Mouse (Mus musculus) adrenal gland, postnatal 10 days (tissue): Measurements from ENCODE around the gene Cmklr1. TPM values are rescaled to one million over a fixed set of nuclear protein-coding genes. Genes with fewer than 3 reads are reported as not detected.
"Not testable (repeated sequence)": the region's sequence is repeated elsewhere in the genome, so short reads cannot be mapped to it uniquely, and the experiment has no call there.

Experiments
- DNase-seq: peaks from one replicate; pipeline ENCODE4 v3.0.0; 2021; ENCODE audit warnings: mixed read lengths
- total RNA-seq, 2 experiments: library from RNA; stranded (reverse); gene quantifications; 2 replicates each; pipeline ENCODE4 v1.2.3; 2021

Gene Cmklr1
- total RNA-seq, 2 experiments from 2014 or later = 9.7 to 11.7 TPM

DNA sequence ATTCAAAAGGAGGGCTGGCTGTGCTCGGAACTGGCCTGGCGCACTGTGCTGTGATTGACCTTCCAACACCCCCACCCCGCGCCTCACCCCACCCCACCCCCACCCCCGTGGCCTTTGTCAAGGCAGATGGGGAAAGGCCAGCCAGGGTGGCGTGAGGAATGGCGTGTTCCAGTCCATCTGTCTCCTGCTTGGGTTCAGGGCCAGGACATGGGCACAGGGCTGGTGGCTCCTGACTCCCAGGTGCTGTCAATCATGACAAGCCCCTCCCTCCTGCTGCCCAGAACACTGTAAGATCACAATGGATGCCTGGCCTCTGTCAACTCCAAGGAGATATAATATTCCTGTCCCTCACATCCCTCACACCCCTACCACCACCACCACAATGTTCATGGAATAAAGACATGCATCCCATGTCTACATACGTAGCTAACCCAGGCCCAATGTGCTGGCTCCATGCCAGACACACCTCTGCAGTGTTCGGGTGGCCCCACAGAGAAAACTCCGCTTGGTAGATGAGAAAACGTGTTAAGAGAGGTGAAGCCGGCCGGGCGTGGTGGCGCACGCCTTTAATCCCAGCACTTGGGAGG lies 30.0 kb downstream of the Cmklr1 start:
- DNase-seq = no peak

DNA sequence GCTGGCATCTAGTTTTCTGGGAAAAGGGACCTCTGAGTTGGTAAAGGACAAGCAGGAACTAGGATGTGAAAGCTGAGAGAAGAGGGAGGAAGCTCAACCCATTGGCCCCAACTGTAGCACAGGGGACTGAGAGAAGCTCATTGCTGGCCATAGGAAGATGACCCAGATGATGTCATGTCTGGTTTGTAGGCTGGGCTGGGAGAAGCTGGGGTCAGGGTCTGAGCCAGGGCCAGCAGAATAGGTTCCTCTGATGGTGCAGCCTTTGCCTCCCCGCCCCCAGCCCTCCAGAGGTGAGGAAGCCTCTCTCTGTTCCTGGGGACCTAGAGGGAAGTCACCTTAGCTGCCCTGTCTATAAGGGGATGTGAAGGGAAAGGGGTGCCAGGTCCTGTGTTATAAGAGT lies 31.1 kb downstream of the Cmklr1 start:
- DNase-seq = no peak

DNA sequence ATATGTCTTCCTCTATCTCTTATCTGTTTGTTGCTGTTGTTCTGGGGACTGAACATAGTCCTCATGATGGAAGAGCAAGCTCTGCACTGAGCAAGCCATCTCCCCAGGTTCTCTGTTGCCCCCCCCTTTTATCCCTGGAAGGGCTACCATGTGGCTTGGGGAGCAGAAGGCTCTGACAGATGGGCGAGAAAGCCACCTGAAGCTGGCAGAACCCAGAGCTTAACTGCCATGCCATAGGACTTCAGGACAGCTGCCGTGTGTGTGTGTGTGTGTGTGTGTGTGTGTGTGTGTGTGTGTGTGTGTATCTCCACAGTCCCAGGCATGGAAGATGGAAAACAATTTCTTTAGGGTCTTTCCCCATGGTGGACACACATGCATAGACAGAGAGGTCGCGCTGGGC lies 31.5 kb downstream of the Cmklr1 start:
- DNase-seq = no peak

DNA sequence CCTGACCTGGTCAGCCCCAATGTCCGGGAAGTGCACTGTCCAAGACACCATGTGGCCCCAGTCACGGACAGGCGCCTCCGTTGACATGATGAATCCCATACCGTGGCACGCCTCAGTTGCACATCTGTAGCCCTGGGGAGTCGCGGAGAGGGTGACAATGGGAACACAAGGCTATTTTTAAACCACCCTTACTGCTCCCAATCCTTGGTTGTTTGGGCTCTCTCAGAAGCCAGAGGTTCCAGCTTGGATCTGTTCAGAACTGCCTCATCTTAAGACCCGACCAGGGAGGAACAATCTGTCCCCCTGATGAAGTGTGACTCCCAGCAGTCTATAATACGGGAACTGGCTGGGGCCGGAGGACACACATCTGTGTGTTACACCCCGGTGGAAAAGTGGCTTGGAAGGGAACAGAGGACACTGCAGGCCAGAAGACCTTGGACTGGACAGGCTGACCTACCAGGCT lies 38.4 kb downstream of the Cmklr1 start:
- DNase-seq = no peak

DNA sequence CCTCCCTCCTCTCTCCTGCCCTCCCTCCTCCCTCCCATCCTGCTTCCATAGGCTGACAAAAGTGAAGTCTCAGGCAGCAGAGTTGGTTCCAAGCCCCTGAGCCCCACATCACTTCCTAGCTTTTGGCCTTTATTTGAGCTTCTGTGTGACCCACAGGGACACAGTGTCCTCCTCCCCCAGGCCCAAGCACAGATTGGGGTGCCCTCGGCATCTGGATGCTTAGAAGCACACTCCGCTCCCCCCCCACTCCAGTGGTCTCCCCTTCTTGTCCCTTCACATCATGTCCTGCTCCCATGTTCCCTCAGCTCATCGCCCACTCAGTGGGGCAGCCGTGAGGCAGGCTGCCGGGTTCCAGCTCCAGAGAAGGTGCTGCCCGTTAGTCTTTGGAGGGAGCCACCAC lies 39.1 kb downstream of the Cmklr1 start:
- DNase-seq = no peak

DNA sequence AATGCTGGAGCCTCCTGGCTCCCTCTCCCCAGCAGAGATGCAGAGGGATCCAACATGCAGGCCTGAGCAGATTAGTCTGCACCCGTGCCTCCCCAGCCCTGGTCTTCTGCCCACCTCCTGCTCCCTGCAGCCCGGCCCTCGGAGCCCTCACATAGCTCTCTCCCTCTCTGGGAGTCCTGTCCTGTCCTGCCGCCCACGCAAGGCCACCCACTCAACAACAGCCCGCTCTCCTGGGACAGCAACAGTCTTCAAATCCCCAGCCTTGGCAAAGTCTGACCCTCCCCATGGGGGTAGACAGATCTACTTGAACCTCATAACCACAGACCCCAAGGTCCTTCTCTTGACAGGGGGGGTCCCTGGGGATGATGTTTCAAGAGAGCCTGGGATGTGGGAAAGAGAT lies 39.7 kb downstream of the Cmklr1 start:
- DNase-seq = no peak

DNA sequence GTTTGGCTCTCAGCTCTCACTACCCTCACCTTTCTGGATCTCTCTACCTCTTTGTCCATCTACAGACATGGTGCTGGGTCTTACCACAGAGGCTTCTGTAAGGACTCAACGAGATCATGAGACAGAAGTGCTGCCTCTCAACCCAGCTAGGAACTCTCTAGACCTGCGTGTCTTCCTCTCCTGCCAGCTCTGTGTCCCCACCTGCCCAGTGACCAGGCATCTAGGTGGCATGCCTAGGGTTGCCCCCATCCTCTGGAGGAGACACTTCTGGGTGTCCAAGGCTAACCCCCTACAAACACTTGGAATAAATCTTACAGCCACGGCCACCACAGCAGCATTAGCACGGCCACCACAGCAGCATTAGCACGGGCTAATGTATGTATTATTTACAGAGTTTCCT lies 40.3 kb downstream of the Cmklr1 start:
- DNase-seq = no peak

DNA sequence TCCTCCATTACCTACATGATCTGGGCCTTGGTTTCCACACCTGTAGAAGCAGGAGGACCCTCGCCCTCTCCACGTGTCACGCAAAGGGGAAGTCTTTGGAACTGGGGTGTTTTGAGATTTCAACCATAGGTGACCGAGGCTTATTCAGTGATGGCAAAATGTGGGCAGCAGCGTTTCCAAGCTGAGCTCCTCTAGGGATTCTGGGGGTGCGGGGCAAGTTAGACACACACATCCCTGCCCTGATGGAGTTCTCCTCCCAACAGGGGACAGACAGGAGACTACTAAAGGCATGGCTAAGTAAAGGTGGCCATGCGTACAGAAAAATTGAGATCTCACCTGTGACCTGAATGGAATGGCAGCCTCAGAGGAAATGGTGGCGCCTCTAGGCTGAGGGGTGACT lies 41.7 kb downstream of the Cmklr1 start:
- no peak for DNase-seq

DNA sequence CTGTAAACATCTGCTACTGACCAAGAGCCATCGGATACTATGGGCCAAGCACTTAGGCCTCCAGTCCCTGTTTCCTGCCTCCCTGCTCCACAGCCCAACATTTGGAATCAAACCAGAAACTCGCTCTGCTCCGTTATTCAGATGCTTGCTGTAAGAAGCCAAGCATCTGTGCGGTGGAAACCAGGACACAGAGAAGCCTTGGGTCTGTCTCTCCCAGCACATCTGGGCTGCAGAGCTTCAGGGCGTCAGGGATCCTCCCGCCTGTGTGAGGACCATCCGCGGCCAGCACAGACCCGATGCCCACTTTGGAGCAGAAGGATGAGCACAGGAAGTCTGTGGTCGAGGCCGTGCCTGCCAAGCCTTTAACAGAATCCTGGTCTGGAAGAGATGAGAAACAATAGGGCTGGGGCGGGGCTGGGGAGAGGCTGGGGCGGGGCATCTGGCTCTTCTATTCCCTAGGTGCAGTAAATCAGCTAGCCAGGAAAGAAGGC lies 42.2 kb downstream of the Cmklr1 start:
- peak; percentile 24 for DNase-seq

DNA sequence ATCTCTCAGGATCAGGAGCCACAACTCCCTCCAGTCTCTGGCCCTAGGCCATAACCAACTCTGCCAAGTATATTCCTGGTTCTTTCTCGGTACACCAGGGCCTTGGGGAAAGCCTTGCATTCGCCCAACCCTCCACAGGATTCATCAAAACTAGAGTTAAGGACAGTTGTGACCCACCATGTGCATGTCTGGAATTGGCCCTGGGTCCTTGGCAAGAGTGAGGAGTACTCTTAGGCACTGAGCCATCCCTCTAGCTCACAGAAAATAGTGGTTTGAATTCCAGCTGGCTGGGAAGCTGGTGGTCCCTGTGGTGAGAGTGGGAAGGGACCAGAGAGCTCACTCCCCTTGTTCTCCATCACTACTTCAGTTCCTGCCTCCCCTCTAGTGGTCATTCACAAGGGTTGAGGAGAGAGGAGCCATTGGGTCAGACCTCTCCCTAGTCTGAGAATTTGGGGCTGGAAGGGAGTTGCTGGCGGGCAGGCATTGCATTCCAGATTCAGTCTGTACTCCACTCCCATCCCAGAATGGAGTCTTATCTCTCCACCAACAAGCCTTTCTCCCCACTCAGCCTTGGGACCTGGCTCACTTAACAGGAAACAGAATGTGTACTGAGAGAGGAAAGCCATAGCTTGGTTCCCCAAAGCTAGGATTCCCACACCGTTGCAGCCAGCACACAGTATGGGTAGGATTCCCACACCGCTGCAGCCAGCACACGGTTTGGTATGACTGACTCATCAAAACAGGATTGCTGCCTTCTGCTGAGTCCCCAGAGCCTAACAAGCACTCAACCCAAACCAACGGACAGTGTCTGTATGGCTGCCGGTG lies 43.1 kb downstream of the Cmklr1 start:
- no peak for DNase-seq

DNA sequence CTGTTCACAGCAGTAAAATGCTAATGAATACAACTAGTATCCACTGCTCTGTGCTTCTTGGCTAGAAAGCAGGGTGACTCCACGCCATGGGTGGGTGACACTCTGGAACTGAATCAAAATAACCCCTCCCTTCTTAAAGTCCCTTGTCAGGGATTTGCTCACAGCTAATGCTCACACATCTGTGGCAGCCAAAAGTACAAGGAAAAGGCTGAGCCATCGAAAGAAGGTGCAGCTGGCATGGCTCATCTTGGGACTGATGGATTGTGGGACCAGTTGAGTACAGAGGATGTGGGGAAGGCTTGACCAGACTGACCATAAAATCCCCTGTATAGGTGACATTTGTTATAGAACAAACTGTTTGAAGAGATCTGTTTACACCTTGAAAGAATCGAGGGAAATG lies 44.1 kb downstream of the Cmklr1 start:
- no peak for DNase-seq

DNA sequence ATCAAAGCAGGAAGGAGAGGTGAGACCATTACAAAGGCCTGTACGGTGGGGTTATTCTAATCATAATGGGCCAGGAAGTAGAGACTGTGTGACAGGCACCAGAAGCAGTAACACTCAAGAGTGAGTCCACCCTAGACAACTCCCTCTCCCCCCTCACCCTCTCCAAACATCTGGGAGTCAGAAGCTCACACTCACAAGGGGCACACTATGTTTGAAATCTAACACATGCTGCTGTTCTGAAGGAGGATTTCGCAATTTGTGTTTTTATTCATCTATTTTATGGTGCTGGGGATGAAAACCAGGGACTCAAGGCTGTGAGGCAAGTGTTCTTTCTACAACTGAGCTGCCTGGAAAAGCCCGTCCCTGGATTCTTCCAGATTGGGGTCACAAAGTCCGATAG lies 45.5 kb downstream of the Cmklr1 start:
- no peak for DNase-seq

DNA sequence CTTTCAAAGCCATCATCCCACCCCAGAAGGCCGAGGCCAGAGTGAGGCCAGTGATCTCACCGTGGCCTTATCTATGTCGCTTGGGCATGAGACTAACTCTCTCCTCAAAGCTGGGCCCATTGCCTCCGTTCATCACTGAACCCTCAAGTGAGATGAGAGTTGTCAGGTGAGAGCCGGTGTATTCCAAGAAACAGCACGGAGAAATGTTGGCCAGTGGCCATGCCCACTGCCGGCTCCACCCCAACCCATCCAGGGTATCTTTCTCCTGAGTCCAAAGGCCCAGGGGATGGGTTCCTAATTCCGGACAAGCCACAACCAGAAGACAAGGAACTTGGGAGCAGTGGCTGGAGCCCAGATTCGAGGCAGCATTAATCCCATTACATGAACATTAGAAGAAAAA lies 46.8 kb downstream of the Cmklr1 start:
- no peak for DNase-seq

DNA sequence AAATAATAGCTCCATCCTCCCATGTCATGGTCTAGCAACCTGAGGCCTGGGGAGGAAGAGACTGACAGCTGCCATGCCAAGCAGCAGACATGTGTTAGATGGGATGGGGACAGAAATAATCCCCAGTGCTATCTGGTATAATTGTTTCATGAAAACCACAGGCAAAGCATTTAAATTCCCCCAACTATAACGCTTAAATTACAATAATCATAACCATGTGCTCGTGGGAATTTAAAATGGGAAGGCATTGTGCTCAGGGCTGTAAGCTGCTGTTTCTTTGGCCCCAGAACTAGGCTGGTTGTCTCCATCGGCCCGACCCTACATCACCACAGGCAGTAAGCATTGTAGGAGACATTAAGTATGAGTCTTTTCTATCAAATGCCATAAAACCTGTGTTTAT lies 49.4 kb downstream of the Cmklr1 start:
- DNase-seq = no peak

DNA sequence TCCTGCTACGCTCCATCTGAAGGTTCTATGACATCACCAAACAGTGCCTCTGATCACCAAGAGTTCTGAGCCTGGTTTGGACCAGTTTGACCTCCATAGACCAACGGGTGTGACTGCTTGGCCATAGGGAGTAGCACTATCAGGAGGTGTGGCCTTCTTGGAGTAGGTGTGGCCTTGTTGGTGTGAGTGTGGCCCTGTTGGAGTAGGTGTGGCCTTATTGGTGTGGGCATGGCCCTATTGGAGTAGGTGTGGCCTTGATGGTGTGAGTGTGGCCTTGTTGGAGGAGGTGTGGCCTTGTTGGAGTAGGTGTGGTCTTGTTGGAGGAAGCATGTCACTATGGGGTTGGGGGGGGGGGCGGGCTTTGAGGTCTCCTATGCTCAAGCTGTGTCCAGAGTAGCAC lies 50.0 kb downstream of the Cmklr1 start:
- DNase-seq = no peak

DNA sequence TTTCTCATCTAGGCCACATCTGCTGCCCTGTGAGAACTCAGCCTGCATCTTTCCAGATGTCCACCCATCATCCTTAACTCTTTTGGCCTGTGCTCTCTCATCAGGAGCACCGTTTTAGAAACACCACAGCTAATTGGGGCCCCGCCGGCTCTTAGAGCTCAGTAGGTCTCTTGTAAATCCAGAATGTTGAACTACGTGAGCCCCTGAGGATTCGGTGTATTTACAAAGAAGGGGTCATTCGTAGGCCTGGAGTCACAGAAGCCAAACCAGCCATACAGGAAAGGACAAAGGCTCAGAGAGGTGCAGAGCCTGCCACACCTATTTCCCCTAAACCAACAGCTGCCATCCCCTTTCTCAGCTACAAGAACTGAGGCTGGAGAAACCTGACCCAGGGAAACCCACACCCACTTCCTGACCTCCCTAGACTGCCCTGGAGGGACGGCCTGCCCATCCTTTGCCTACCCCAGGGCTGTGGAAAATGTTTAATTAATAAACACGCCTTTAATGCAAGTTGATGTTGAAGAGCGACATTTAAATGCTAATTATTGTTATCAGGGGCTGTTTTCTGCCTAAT lies 53.4 kb downstream of the Cmklr1 start:
- no peak for DNase-seq

DNA sequence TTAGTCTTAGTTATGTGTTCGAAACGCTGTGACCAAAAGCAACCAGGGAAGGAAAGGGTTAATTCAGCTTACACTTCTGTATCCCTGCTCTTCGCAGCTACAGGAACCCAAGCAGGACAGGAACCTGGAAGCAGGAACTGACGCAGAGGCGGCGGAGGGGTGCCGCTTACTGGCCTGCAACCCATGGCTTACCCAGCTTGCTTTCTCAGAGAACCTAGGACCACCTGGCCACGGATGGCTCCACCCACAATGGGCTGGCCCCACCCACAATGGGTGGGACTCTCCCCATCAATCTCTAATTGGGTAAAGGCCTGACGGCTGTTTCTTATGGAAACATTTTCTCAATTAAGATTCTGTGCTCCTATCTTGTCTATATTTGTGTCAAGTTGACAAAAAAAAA lies 54.0 kb downstream of the Cmklr1 start:
- no peak for DNase-seq

DNA sequence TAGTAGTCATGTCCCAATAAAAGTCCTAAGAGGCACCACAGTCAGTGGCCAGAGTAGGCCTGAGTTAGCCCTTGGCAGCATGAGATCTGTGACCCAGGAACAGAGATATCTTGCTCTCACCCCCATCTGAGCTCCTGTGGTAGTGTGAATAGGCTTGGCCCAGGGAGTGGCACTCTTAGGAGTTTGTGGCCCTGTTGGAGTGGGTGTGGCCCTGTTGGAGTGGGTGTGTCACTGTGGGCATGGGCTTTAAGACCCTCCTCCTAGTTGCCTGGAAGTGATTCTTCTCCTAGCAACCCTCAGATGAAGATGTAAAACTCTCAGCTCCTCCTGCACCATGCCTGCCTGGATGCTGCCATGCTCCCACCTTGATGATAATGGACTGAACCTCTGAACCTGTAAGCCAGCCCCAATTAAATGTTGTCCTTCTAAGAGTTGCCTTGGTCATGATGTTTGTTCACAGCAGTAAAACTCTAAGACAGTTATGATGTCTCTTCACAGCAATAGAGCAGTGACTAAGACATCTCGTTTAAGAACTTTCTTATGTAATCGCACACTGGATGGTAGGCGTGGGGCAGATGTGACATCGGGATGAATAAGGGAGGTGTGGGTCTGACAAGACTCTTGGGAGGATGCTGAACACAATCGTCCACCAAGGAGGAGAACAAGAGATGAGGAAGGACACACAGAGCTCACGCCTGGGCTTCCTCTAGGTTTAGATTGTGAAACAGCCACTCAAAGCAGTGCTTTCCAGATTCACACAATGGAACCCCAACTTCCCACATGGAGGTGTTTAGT lies 56.1 kb downstream of the Cmklr1 start:
- no peak for DNase-seq

DNA sequence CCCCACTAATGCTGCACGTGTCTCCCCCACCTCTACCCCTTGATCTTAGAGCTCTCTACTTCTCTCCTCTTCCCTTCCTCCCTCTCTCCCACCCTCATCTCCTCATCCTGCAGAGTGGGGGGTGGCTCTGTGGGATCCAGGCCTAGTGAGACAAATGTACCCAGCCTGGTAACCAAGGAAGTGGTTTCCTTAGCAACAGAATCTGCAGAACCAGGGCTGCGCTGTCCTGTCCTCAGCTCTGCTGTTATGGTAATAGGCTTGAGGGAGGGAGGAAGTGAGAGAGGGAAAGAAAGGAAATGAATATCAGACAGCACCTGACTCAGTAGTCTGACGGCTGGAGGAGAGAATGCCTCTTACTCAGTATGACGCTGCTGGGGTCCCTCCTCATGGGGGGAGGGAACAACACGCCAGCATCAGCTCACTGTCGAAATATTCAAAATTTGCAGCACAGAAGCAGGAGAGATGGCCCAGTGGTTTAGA lies 58.4 kb downstream of the Cmklr1 start:
- no peak for DNase-seq

DNA sequence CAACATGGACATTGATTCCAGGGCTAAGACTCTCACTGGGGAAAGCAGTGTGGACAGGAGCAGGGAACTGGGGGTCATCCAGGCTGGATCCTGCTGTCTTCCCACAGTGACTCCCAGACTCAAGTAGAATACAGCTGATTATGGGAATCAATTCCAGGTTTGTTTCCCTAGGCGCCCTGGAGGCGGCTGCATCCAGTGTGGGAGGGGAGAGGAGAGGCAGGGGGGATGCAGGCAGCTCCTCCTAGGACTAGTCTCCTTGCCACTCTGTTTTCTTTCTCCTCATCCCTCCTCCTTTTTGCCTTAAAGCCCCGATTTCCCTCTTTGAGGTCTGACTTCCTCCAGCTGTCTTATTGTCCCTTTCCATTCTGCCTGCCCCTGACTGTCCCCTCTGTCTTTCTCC lies 59.1 kb downstream of the Cmklr1 start:
- no peak for DNase-seq

DNA sequence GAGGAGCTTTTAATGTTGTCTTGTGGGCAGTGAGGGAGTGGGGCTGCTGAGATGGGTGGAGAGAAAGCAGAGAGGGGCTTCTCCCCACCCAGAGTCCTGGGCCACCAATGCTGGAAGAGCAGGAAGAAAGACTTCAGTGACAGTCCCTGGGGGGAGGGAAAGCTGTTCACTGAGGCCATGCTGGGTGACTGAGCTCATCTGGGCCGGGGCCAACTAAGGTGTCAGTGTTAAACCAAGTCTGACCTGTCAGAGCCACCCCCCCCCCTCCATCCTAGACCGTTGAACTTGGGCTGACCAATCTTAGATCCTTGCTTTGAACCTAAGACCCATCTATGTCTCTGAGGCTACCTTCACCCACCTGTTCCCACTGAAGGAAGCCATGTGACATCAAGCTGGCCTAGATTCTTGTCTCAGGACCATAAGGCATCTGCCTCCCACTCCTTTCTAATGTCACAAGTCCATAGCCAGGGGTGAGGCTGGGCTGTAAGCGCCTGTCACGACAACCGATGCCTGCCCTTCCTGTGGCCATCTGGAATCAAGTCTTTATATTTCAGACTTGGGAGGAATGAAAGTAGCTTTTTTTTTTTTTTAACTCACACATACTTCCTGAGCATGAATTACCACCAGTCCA lies 60.1 kb downstream of the Cmklr1 start:
- DNase-seq = no peak

DNA sequence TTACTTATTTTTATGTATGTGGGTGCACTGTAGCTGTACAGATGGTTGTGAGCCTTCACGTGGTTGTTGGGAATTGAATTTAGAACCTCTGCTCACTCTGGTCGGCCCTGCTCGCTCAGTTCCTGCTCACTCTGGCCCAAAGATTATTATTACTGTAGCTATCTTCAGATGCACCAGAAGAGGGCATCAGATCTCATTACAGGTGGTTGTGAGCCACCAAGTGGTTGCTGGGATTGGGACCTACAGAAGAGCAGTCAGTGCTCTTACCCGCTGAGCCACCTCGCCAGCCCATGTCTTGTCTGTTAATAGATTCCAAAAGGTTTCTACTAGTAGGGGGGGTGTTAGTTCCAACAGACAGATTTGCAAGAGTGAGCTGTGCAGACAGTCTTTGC lies 63.8 kb downstream of the Cmklr1 start:
- DNase-seq = not testable (repeated sequence)
